Mouse (Mus musculus): ENCODE data around the gene Apba1. TPM values are rescaled to one million over a fixed set of nuclear protein-coding genes. Genes with fewer than 3 reads are reported as not detected.

Apba1 gene
- total RNA-seq, 2 experiments from 2014 or later: 7.3 to 7.6 TPM

GRCm38 (mm10) chr19:23922601-23923000 is 163.9 kb downstream of the Apba1 start:
- intact Hi-C loops (cut with DNase I): no loop called here
- DNase-seq: no peak

DNA sequence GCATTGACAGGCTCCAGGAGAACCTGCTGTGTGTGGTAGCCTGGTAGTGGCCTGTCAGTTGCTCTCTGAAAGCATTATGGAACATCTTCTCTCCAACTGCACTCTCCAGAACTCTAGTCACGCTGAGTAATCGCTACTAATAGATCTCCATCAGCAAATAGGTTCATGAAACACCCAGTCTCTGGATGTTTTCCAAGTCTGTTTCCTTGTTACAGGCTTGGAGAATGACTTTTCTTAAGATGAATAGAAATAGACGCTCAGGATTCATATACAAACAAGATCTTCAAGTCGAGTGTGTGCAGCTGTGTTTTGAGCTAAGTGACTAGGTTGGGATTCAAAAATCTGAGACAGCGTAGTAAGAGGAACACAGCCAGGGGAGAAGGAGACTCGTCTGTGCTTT is 165.4 kb downstream of the Apba1 start:
- intact Hi-C loops (cut with DNase I): no loop called here
- DNase-seq: no peak

GRCm38 (mm10) chr19:23924791-23925190 is 166.1 kb downstream of the Apba1 start:
- intact Hi-C loops (cut with DNase I): no loop called here
- no peak for DNase-seq

GRCm38 (mm10) chr19:23925541-23925940 is 166.9 kb downstream of the Apba1 start:
- intact Hi-C loops (cut with DNase I): no loop called here
- DNase-seq: no peak

DNA sequence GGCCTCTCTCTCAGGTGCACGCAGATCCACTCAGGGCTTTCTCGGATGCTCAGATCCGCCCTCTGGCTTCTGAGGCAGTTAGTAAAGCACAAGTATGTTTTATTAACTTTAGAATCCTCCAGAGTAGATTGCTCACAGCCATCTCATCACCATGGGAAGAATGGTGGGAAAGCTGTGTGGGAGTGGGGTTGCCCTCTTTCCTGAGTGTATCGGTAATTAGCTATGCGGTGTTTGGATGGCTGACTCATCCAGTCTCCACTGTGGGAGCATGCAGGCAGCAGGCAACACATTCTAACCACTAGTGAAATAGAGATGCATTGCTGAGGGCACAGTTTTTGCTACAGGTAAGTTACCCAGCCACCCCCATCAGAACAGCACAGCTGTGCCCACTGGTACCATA is 172.1 kb downstream of the Apba1 start:
- intact Hi-C loops (cut with DNase I): no loop called here

DNA sequence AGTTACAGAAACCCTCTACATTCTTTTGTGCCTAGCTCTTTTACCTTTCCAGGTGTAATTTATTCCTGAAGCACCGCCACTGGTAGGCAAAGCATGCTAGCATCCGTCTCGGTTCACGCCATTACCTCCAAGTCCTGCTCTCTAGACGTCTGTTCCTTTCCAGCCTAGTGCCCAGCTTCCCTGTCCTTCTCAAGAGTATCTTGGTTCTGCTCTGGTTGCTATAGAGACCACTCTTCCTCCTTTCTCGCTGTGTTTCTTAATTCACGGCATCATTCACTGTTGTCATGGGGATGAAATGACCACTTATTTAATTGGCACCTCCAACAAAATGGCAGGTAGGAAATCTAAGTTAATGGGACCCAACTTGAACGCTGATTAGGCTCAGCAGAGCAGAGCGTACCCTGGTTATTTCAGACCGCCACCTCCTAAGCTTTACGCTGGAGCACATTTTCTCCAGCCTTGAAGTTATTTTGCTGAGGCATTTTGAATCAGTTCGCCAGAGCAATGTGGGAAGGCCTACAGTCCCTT is 182.8 kb downstream of the Apba1 start:
- DNase-seq: no peak
- intact Hi-C loops (cut with DNase I): no loop called here

More for the DNA sequence above, 172.1 kb downstream of the Apba1 start:
- DNase-seq: no peak

DNA sequence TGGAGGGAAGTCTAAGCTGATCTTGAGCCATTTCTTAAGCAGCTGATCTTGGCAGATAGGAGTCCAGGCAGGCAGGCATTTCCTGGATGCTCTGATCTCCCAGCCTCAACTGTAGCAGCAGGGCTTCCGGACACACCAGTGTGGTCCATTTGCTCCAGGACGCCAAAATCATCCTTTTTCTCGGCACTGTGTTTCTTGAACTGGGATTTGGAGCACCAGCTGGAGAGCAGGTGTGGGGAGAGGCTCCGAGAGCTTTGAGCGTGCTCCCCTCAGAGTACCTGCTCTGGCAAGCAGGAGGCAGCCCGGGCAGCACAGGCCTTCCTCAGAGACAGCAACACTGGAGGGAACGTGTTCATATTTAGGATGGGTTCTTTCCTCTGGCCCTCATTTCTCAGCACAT is 184.2 kb downstream of the Apba1 start:
- intact Hi-C loops (cut with DNase I): no loop called here
- DNase-seq: no peak

GRCm38 (mm10) chr19:23946026-23946685 is 187.5 kb downstream of the Apba1 start:
- DNase-seq: no peak
- intact Hi-C loops (cut with DNase I): no loop called here

GRCm38 (mm10) chr19:23946751-23947150 is 188.1 kb downstream of the Apba1 start:
- no peak for DNase-seq
- intact Hi-C loops (cut with DNase I): no loop called here

GRCm38 (mm10) chr19:23947871-23948270 is 189.2 kb downstream of the Apba1 start:
- intact Hi-C loops (cut with DNase I): no loop called here
- DNase-seq: no peak

- intact Hi-C loops (cut with DNase I): no loop called here
- no peak for DNase-seq
Measured at GRCm38 (mm10) chr19:23948301-23949000, 189.8 kb downstream of the Apba1 start.

- DNase-seq: no peak
- intact Hi-C loops (cut with DNase I): no loop called here
Measured at GRCm38 (mm10) chr19:23955461-23955860, 196.8 kb downstream of the Apba1 start.

GRCm38 (mm10) chr19:23956299-23956975 is 197.8 kb downstream of the Apba1 start:
- intact Hi-C loops (cut with DNase I): no loop called here
- DNase-seq: peak in 1 of 2 experiments; percentile 45

DNA sequence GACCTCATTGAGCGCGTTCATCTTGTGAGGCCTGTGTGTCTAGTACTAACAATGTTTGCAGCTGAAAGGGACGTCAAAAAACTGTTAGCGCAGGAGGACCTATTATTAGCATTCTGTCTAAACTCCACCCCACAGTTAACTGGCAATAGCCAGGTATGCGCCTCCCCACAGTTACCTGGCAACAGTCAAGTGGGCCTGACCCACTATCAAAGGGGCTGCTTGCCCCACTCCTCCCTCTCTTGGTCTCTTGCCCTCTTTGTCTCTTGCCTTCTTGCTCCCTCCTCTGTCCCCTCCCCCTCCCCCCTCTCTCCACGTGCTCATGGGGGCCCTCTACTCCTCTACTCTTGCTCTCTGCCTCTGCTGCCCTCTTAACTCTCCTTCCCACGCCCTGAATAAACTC is 198.9 kb downstream of the Apba1 start:
- peak; percentile 23 to 38 for DNase-seq
- intact Hi-C loops (cut with DNase I): no loop called here

GRCm38 (mm10) chr19:23958925-23959324 is 200.2 kb downstream of the Apba1 start:
- intact Hi-C loops (cut with DNase I): no loop called here
- peak in 1 of 2 experiments; percentile 21 for DNase-seq

GRCm38 (mm10) chr19:23959870-23960269 is 201.2 kb downstream of the Apba1 start:
- peak; percentile 25 to 30 for DNase-seq
- intact Hi-C loops (cut with DNase I): loop anchor here (5.0 to 10.0 kb wide), 5 partner anchors 203 to 588 kb away; partner anchors contain the start of gene Apba1

DNA sequence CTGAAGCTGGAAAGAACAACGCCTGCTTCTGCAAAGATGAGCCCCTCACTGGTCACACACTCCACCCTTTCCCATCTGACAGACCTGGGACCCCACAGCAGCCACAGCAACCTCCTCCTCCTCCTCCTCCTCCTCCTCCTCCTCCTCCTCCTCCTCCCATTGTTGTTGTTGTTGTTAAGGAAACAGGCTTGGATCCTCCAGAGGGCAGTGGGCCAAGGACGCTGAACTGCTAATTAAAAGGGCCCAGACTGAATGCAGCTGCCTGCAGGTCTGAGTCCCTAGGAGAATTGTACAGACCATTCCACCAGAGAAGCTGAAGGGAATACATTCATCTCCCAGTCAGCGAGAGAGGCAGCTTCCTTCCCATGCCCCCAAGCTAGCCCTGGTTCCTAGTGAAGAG is 201.6 kb downstream of the Apba1 start:
- peak; percentile 63 to 68 for DNase-seq

GRCm38 (mm10) chr19:23960831-23961447 is 202.3 kb downstream of the Apba1 start:
- no peak for DNase-seq
- intact Hi-C loops (cut with DNase I): loop anchor here (1.0 to 10.0 kb wide), 7 partner anchors 60 to 589 kb away; partner anchors contain the start of gene Apba1

More for the DNA sequence above, 201.6 kb downstream of the Apba1 start:
- intact Hi-C loops (cut with DNase I): loop anchor here (5.0 to 10.0 kb wide), 5 partner anchors 203 to 588 kb away; partner anchors contain the start of gene Apba1

- DNase-seq: peak; percentile 78 to 86
- intact Hi-C loops (cut with DNase I): loop anchor here (1.0 to 10.0 kb wide), 7 partner anchors 60 to 589 kb away; partner anchors contain the start of gene Apba1
Measured at GRCm38 (mm10) chr19:23961516-23961915, 202.8 kb downstream of the Apba1 start.

DNA sequence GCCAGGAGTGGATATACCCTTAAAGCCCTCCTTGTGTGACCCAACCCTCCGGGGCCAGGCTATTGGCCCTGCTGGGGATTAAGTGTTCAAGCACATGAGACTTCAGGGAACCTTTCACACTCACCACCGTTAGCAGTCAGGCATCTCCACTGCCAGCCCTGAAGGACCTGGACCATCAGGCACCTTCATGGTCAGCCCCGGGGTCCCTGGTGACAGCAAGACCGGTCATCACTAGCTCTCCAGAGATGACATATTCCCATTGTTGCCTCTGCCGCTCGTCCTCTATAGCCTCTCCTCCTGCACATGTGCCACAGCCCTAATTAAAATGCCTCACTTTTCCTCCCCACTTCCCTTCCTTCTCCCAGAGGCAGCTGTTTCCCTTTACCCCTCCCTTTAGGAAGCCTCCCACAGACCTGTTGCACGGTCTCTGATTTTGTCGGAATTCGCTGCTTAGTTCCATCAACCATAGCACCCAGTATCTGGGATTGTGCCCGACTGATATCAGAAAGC is 205.8 kb downstream of the Apba1 start:
- DNase-seq: peak in 1 of 2 experiments; percentile 38
- intact Hi-C loops (cut with DNase I): loop anchor here (5.0 to 10.0 kb wide), 5 partner anchors 207 to 592 kb away; partner anchors contain the start of gene Apba1
